Mouse (Mus musculus) embryonic facial prominence, embryonic 10.5 days (tissue): ENCODE measurements around the gene Mxd4. TPM values are rescaled to one million over a fixed set of nuclear protein-coding genes. Genes with fewer than 3 reads are reported as not detected.

ENCODE experiments used
- DNase-seq: peaks from one replicate; pipeline ENCODE4 v3.0.0-alpha.2; 2017; ENCODE audit warnings: low spot score
- H3K27ac ChIP-seq: fragments of 300-500 bp; sonication (generic); replicated peaks from 2 replicates; pipeline ENCODE4 v1.5.1; 2016; ENCODE audit warnings: mild to moderate bottlenecking
- H3K27me3 ChIP-seq: fragments of 300-500 bp; sonication (generic); replicated peaks from 2 replicates; pipeline ENCODE4 v1.6.1; 2016; ENCODE audit warnings: low read depth, mild to moderate bottlenecking; ENCODE audit not compliant: poor library complexity, severe bottlenecking
- H3K36me3 ChIP-seq: fragments of 300-500 bp; sonication (generic); replicated peaks from 2 replicates; pipeline ENCODE4 v1.6.1; 2016; ENCODE audit warnings: mild to moderate bottlenecking, moderate library complexity
- H3K4me1 ChIP-seq: fragments of 300-500 bp; sonication (generic); 2 replicates; pipeline ENCODE4 v1.6.1; 2016
- H3K4me3 ChIP-seq: fragments of 300-500 bp; sonication (generic); 2 replicates; pipeline ENCODE4 v1.5.1; 2016; ENCODE audit warnings: mild to moderate bottlenecking, moderate library complexity
- H3K9me3 ChIP-seq: fragments of 300-500 bp; sonication (generic); 2 replicates; pipeline ENCODE4 v1.6.1; 2016; ENCODE audit warnings: mild to moderate bottlenecking
- WGBS: fragments of 180-500 bp; shearing (Covaris S2); methylation state at CpG from one replicate; pipeline ENCODE4 v1.1.7; 2016; 5-methylcytosine and 5-hydroxymethylcytosine counted together
- polyA plus RNA-seq: library from polyadenylated mRNA; unstranded; fragments of >200 nt; fragmentation: Nextera tagmentation; extraction: Ambion mirVana; gene quantifications from 2 replicates; pipeline ENCODE4 v1.2.1, GENCODE M21; 2016

Gene Mxd4
- polyA plus RNA-seq, 1 experiment from 2014 or later = 23.0 TPM

DNA sequence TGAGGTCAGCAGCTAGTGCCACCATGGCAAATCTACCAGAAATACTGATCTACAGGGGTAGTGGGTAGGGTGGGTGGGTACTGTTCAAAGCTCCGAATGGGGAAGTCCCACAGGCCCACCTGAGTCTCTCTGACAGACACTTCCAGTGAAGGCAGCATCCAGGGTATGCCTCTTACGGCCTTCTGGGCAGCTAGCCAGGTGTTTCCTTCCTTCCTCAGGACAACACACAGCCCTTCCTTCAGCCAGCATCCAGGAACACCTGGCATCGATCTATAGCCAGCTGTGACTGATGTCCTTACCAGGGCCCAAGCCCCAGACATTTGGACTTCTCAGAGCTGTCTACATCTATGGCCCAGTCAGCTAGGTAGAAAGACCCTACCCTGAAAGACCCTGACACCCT, 5.0 kb downstream of the Mxd4 start:
- no peak overlapping the region for H3K27ac ChIP-seq
- peak; percentile 6 for DNase-seq
- peaks cover 6% of the 10 kb centered on the region; the same call in 1 of the 2 replicates for H3K27me3 ChIP-seq
- 84% methylated on average over 3 of the region's 3 CpGs for WGBS
- H3K36me3 ChIP-seq = peaks cover 48% of the 10 kb centered on the region
- H3K4me1 ChIP-seq = peaks cover 29% of the 10 kb centered on the region
- H3K4me3 ChIP-seq = no peak overlapping the region
- H3K9me3 ChIP-seq = no peaks in the 10 kb centered on the region

DNA sequence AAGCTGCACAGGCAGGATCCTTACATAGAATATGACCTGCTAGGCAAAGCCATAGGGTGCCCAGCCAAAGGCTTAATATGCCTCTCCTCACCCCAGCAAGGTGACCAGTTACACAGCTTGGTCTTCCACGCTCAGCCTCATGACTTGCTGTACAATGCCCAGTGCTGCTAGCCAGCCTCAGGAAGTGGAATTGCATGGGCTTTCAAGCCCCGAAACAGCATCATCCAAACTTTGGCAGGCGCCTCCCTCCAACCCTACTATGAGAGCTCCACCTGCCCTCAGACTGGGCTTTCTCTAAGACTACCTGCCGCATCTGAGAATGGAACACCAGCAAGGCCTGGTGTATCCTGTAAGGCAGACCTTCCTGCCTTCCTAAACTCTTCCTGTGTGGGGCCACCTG, 9.7 kb downstream of the Mxd4 start:
- H3K4me3 ChIP-seq = no peak overlapping the region
- H3K4me1 ChIP-seq = peaks cover under 1% of the 10 kb centered on the region
- H3K27ac ChIP-seq = no peak overlapping the region
- H3K27me3 ChIP-seq = no peaks in the 10 kb centered on the region
- DNase-seq = no peak
- no peaks in the 10 kb centered on the region for H3K9me3 ChIP-seq
- peaks cover 82% of the 10 kb centered on the region for H3K36me3 ChIP-seq
- 91% methylated on average over 4 of the region's 4 CpGs for WGBS

- no peak for DNase-seq
- H3K27me3 ChIP-seq = no peaks in the 10 kb centered on the region
- no peak overlapping the region for H3K4me3 ChIP-seq
- no peak overlapping the region for H3K27ac ChIP-seq
- no peaks in the 10 kb centered on the region for H3K9me3 ChIP-seq
- H3K36me3 ChIP-seq = peaks cover 75% of the 10 kb centered on the region
- H3K4me1 ChIP-seq = no peaks in the 10 kb centered on the region
- WGBS = 87% methylated on average over 2 of the region's 2 CpGs
Observed at GRCm38 (mm10) chr5:34177091-34177490, 10.4 kb downstream of the Mxd4 start.

DNA sequence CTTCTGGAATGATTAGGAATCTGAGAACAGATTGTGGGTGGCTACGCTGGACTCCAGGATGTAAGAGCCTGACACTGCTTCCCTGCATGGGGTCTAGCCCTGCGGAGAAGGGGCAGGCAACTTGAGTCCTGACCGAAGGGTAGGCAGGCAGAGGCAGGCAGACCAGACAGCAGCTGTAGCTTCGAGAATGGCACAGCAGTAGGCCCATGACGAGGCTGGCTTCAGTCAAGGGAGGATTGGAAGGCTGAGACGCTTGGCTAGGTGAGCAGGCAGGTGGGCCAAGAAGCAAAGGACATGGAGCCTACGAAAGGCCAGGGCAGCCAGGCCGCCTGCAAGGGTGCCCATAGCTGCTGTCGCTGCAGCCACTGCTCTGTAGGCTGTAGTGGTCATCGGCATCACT, 10.8 kb downstream of the Mxd4 start:
- Histone ChIP-seq H3K27ac (no peak overlapping the region), H3K9me3 (no peaks in the 10 kb centered on the region), H3K4me1 (no peaks in the 10 kb centered on the region), H3K4me3 (no peak overlapping the region), H3K27me3 (no peaks in the 10 kb centered on the region), H3K36me3 (peaks cover 71% of the 10 kb centered on the region)
- WGBS = 69% methylated on average over 10 of the region's 10 CpGs
- DNase-seq = no peak

DNA sequence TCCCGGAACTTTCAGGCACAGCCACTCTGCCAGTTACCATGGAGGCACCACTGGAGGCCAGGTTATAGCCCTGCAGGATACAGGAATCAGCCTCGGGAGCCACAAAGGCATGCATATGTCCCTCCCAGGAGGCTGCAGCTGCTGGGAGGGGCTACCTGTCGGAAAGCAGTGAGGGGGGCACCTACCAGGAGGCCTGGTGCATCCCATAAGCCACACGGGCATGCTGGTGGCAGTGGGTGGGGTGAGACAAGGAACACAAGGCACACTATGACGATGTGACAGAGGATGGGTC, 12.2 kb downstream of the Mxd4 start:
- H3K4me3 ChIP-seq = no peak overlapping the region
- no peaks in the 10 kb centered on the region for H3K4me1 ChIP-seq
- no peak for DNase-seq
- H3K27ac ChIP-seq = no peak overlapping the region
- H3K9me3 ChIP-seq = no peaks in the 10 kb centered on the region
- 24% methylated on average over 5 of the region's 5 CpGs for WGBS
- H3K27me3 ChIP-seq = no peaks in the 10 kb centered on the region
- H3K36me3 ChIP-seq = peaks cover 65% of the 10 kb centered on the region

GRCm38 (mm10) chr5:34174550-34175402, 12.7 kb downstream of the Mxd4 start:
- Histone ChIP-seq H3K9me3 (no peaks in the 10 kb centered on the region), H3K4me3 (no peak overlapping the region), H3K27me3 (no peaks in the 10 kb centered on the region), H3K36me3 (peaks cover 60% of the 10 kb centered on the region), H3K4me1 (peaks cover 4% of the 10 kb centered on the region), H3K27ac (no peak overlapping the region)
- 67% methylated on average over 5 of the region's 5 CpGs for WGBS
- DNase-seq = no peak

GRCm38 (mm10) chr5:34174021-34174420, 13.5 kb downstream of the Mxd4 start:
- H3K27ac ChIP-seq = no peak overlapping the region
- H3K9me3 ChIP-seq = no peaks in the 10 kb centered on the region
- no peak for DNase-seq
- 87% methylated on average over 2 of the region's 2 CpGs for WGBS
- H3K4me1 ChIP-seq = peaks cover 6% of the 10 kb centered on the region
- no peaks in the 10 kb centered on the region for H3K27me3 ChIP-seq
- H3K36me3 ChIP-seq = peaks cover 59% of the 10 kb centered on the region
- H3K4me3 ChIP-seq = no peak overlapping the region

- H3K9me3 ChIP-seq = no peaks in the 10 kb centered on the region
- no peak overlapping the region for H3K4me3 ChIP-seq
- peaks cover 31% of the 10 kb centered on the region for H3K36me3 ChIP-seq
- H3K27me3 ChIP-seq = no peaks in the 10 kb centered on the region
- WGBS = 56% methylated on average over 4 of the region's 4 CpGs
- peaks cover 23% of the 10 kb centered on the region for H3K4me1 ChIP-seq
- no peak for DNase-seq
- peak overlapping the region; percentile 91 for H3K27ac ChIP-seq
Observed at GRCm38 (mm10) chr5:34170726-34171125, 16.8 kb downstream of the Mxd4 start.

- WGBS = 85% methylated on average over 3 of the region's 3 CpGs
- Histone ChIP-seq H3K9me3 (no peaks in the 10 kb centered on the region), H3K36me3 (peaks cover 31% of the 10 kb centered on the region), H3K27ac (peak overlapping the region; percentile 91), H3K4me1 (peaks cover 24% of the 10 kb centered on the region), H3K4me3 (peak overlapping the region; percentile 82), H3K27me3 (no peaks in the 10 kb centered on the region)
- no peak for DNase-seq
Observed at GRCm38 (mm10) chr5:34169954-34170353, 17.6 kb downstream of the Mxd4 start.

GRCm38 (mm10) chr5:34168950-34169891, 18.3 kb downstream of the Mxd4 start, which contains the start of the genes Poln and Haus3:
Poln (minus strand) TSS chr5:34169448.
Haus3 (minus strand) TSS chr5:34169527.
- Histone ChIP-seq H3K4me3 (peak within 1 kb of the TSS; percentile 82), H3K9me3 (no peaks in the 10 kb centered on the region), H3K4me1 (peaks cover 28% of the 10 kb centered on the region), H3K27me3 (no peaks in the 10 kb centered on the region), H3K36me3 (peaks cover 31% of the 10 kb centered on the region), H3K27ac (peak within 1 kb of the TSS; percentile 91)
- WGBS = under 1% methylated on average over 57 of the region's 57 CpGs
- DNase-seq = peak; percentile 99

- Histone ChIP-seq H3K27ac (no peak overlapping the region), H3K9me3 (no peaks in the 10 kb centered on the region), H3K4me1 (peaks cover 28% of the 10 kb centered on the region), H3K36me3 (peaks cover 26% of the 10 kb centered on the region), H3K27me3 (no peaks in the 10 kb centered on the region), H3K4me3 (peak overlapping the region; percentile 82)
- WGBS = 85% methylated on average over 4 of the region's 4 CpGs
- DNase-seq = no peak
Observed at GRCm38 (mm10) chr5:34167857-34168256, 19.7 kb downstream of the Mxd4 start.

DNA sequence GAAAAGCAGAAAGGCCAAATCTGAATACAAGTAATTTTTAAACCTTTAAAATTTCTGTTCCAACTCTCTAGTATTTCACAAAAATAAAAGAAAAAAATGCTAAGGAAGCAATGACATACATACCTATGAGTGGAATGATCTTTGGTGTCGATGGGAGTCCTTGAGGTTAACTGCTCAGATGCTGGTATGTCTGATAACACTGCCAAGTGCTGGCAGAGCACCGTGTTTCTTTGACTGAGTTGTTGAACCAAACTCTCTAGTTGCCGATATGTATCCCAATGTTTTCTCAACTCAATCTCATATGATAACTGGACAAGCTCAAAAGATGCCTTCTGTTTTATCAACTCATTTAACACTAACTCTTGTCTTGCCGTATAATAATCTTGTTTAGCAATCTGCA, 21.7 kb downstream of the Mxd4 start:
- DNase-seq = no peak
- Histone ChIP-seq H3K4me1 (peaks cover 28% of the 10 kb centered on the region), H3K4me3 (0 out of 2 replicates have a peak overlapping the region, but pooled peaks have one; percentile 13), H3K27ac (no peak overlapping the region), H3K9me3 (no peaks in the 10 kb centered on the region), H3K36me3 (peaks cover 43% of the 10 kb centered on the region), H3K27me3 (no peaks in the 10 kb centered on the region)
- WGBS = 85% methylated on average over 4 of the region's 4 CpGs
